Mouse (Mus musculus) adrenal gland, adult (tissue): ENCODE data around the gene Caprin1.
A peak's percentile ranks its signal among the peaks of the same experiment; 100 is the strongest.

Source experiments
- DNase-seq, 2 experiments: peaks; one replicate each; pipeline ENCODE4 v3.0.0; 2022 to 2023; ENCODE audit warnings: low spot score in 1 of 2; ENCODE audit not compliant: inconsistent age in 2 of 2

Gene Caprin1

GRCm38 (mm10) chr2:103731423-103731822, 66.0 kb downstream of the Caprin1 start:
- DNase-seq = no peak

GRCm38 (mm10) chr2:103730999-103731398, 66.5 kb downstream of the Caprin1 start:
- DNase-seq = no peak

GRCm38 (mm10) chr2:103728027-103728540, 69.4 kb downstream of the Caprin1 start:
- DNase-seq = peak in 1 of 2 experiments; percentile 44

- DNase-seq = peak in 1 of 2 experiments; percentile 67
Measured at GRCm38 (mm10) chr2:103724521-103724920, 72.9 kb downstream of the Caprin1 start.

- no peak for DNase-seq
Measured at GRCm38 (mm10) chr2:103719292-103719646, 78.2 kb downstream of the Caprin1 start.

GRCm38 (mm10) chr2:103718594-103719291, 78.7 kb downstream of the Caprin1 start:
- peak; percentile 73 to 86 for DNase-seq

GRCm38 (mm10) chr2:103714412-103714811, 83.0 kb downstream of the Caprin1 start:
- no peak for DNase-seq

GRCm38 (mm10) chr2:103713831-103714230, 83.6 kb downstream of the Caprin1 start:
- no peak for DNase-seq
